Mouse (Mus musculus): ENCODE results near the gene Csf2.

DNA sequence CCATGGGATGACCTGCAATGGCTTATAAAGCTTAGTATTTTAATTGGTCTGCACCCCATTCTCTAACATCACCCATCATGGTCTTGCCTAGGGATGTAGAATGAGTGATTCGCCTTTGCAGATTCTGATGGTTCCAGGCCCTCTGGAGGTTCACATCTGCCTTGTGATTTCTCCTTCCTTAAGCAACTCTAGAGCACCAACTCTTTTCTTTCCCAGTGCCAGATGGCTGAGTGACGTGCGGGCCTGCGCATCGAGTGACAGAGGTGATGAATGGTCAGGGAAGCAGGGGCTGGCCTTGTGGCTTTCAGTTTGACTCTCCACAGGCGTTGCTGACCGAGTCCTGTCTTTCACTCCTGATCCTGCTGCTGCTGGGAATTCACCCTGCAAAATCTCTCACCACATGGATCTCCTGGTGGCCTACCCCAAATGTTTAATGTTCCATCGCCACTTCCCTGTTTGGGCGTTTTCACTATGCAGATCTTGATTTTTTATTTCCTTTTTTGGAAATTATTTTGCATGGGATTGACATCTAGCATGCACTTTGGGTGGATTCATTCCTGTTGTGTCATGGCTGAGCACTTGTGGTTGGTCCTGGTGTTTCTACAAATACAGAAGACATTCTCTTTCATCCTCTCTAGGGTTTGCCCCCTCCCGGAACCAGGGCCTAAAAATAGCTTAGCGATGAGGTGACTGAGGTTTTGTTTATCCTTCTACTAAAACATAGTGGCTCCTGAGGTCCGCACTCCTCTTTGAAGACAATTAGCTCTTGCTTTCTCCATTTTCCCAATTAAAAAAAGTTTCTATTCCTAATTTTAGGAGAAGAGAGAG, 44.7 kb upstream of the Csf2 start:
- no peak for TF ChIP-seq CTCF (IDR thresholded peaks at IDR 0.05; ENCODE audit: low read depth)
- no peak for TF ChIP-seq EP300 (optimal IDR thresholded peaks at IDR 0.05)

Data from stomach, postnatal 0 days (tissue).